Mouse (Mus musculus) lung, adult 2 months (tissue): ENCODE data around the gene Daglb.

Source experiments
- CTCF ChIP-seq: fragments of 200-500 bp; IDR thresholded peaks from 2 replicates; pipeline ENCODE4 v1.5.1; 2011; ENCODE audit warnings: mild to moderate bottlenecking, low read length, control low read depth; ENCODE audit not compliant: insufficient read depth
- POLR2A ChIP-seq: fragments of 200-500 bp; IDR thresholded peaks from 2 replicates; pipeline ENCODE4 v1.6.1; 2011; ENCODE audit warnings: low read depth, mild to moderate bottlenecking, control low read depth, low read length, borderline replicate concordance; ENCODE audit errors: extremely low read depth

GRCm38 (mm10) chr5:143441753-143442152, 22.6 kb upstream of the Daglb start:
- TF ChIP-seq CTCF (no peak), POLR2A (no peak)
